Mouse (Mus musculus): ENCODE measurements at regions not wholly inside any gene's neighbourhood (a gene's known extent, or its start where the extent isn't known, plus 50 kb on each side); places are given as distances from the start of the nearest gene placed in this dataset.

- TF ChIP-seq POLR2A (IDR thresholded peaks at IDR 0.05; ENCODE audit: insufficient read depth, low read length) = no peak
- no peak for TF ChIP-seq CTCF (IDR thresholded peaks at IDR 0.05; ENCODE audit: low read depth, low read length)
Measured at GRCm38 (mm10) chr1:176675184-176675583, 138.7 kb downstream of the Cep170 start.
